Mouse (Mus musculus): ENCODE measurements around the gene Adgrl1. TPM values are rescaled to one million over a fixed set of nuclear protein-coding genes. Genes with fewer than 3 reads are reported as not detected.
A peak's percentile ranks its signal among the peaks of the same experiment; 100 is the strongest.

Gene Adgrl1
- polyA plus RNA-seq, 1 experiment: 327 TPM

GRCm38 (mm10) chr8:83956789-83957188 is 56.9 kb downstream of the Adgrl1 start:
- TF ChIP-seq CTCF (IDR thresholded peaks at IDR 0.05; ENCODE audit: borderline replicate concordance, extremely low read depth, insufficient read depth, insufficient read length): peak; percentile 24; the same call in 1 of the 2 replicates
- no peak for TF ChIP-seq POLR2A (IDR thresholded peaks at IDR 0.05; ENCODE audit: borderline replicate concordance, extremely low read depth, insufficient read depth, insufficient read length, poor library complexity, severe bottlenecking)
- peak; percentile 25 for DNase-seq (ENCODE audit: low read depth)

- no peak for DNase-seq (ENCODE audit: low read depth)
- no peak for TF ChIP-seq POLR2A (IDR thresholded peaks at IDR 0.05; ENCODE audit: borderline replicate concordance, extremely low read depth, insufficient read depth, insufficient read length, poor library complexity, severe bottlenecking)
- TF ChIP-seq CTCF (IDR thresholded peaks at IDR 0.05; ENCODE audit: borderline replicate concordance, extremely low read depth, insufficient read depth, insufficient read length): no peak
Measured at GRCm38 (mm10) chr8:83964015-83964765, 64.3 kb downstream of the Adgrl1 start.

DNA sequence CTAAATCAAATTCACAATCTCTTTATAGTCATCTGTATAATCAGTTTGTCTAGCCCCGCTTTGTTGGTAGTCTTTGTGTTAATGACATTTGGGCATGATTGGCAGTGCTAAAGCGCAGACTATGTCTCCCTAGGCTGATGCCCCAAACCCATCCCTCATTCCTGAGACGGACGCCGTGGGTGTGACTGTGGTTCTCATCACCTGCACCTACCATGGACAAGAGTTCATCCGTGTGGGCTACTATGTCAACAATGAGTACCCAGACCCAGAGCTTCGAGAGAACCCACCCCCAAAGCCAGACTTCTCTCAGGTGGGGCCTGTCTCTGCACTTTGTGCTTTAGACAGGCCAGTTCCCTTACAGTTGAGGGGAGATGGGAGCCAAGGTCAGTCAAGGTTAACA is 67.8 kb downstream of the Adgrl1 start:
- TF ChIP-seq POLR2A (IDR thresholded peaks at IDR 0.05; ENCODE audit: borderline replicate concordance, extremely low read depth, insufficient read depth, insufficient read length, poor library complexity, severe bottlenecking) (no peak), CTCF (IDR thresholded peaks at IDR 0.05; ENCODE audit: borderline replicate concordance, extremely low read depth, insufficient read depth, insufficient read length) (no peak)
- DNase-seq (ENCODE audit: low read depth): no peak

DNA sequence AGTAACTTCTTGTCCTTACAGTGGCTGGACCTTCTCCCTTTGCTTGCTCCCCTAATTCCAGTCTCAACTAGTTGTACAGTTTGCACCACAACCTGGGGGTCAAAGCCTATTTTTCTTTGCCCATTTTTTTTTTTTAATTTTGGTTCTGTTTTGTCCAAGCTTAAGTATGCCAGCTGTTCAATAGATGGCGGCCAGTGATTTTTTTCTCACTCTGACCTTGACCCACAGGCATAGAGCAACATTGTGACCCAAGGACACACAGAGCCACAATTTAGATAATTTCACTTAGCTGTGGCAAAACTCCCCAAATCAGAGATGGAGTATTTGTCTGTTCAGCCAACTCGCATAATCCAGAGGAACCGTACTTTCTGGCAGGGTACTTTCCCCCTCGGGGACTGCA is 71.2 kb downstream of the Adgrl1 start:
- no peak for DNase-seq (ENCODE audit: low read depth)
- TF ChIP-seq POLR2A (IDR thresholded peaks at IDR 0.05; ENCODE audit: borderline replicate concordance, extremely low read depth, insufficient read depth, insufficient read length, poor library complexity, severe bottlenecking) (no peak), CTCF (IDR thresholded peaks at IDR 0.05; ENCODE audit: borderline replicate concordance, extremely low read depth, insufficient read depth, insufficient read length) (no peak)

- TF ChIP-seq CTCF (IDR thresholded peaks at IDR 0.05; ENCODE audit: borderline replicate concordance, extremely low read depth, insufficient read depth, insufficient read length) (no peak), POLR2A (IDR thresholded peaks at IDR 0.05; ENCODE audit: borderline replicate concordance, extremely low read depth, insufficient read depth, insufficient read length, poor library complexity, severe bottlenecking) (no peak)
- DNase-seq (ENCODE audit: low read depth): no peak
Measured at GRCm38 (mm10) chr8:83971661-83972060, 71.8 kb downstream of the Adgrl1 start.

- peak; percentile 100 for DNase-seq (ENCODE audit: low read depth)
- peak; percentile 86 for TF ChIP-seq POLR2A (IDR thresholded peaks at IDR 0.05; ENCODE audit: borderline replicate concordance, extremely low read depth, insufficient read depth, insufficient read length, poor library complexity, severe bottlenecking)
- no peak for TF ChIP-seq CTCF (IDR thresholded peaks at IDR 0.05; ENCODE audit: borderline replicate concordance, extremely low read depth, insufficient read depth, insufficient read length)
Measured at GRCm38 (mm10) chr8:83972150-83973120, 72.5 kb downstream of the Adgrl1 start, which contains the start of gene Prkaca. Gene Prkaca, plus strand, starts transcription at chr8:83972993.

GRCm38 (mm10) chr8:83973161-83974031 is 73.5 kb downstream of the Adgrl1 start:
- DNase-seq (ENCODE audit: low read depth): peak; percentile 32

DNA sequence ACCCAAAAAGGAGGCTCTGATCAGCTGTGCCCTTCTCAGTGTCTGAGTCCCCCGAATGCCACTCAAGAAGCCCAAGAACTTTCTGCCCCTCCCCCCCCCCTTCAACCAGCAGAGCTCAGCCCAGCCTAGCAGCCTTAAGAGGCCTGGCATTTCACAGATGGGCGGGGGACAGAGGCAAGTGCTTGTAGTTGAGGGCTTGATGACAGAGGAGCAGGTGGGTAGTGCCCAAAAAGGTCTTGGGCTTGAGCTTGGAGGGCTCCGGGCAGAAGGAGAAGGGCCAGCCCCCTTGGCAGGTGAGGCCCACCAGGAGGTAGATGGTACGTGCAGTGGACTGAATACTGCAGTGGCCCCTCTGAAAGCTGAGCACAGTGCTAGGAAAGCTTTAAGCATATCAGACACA is 74.6 kb downstream of the Adgrl1 start:
- no peak for DNase-seq (ENCODE audit: low read depth)

More at GRCm38 (mm10) chr8:83973161-83974031, 73.5 kb downstream of the Adgrl1 start:
- TF ChIP-seq CTCF (IDR thresholded peaks at IDR 0.05; ENCODE audit: borderline replicate concordance, extremely low read depth, insufficient read depth, insufficient read length) (no peak), POLR2A (IDR thresholded peaks at IDR 0.05; ENCODE audit: borderline replicate concordance, extremely low read depth, insufficient read depth, insufficient read length, poor library complexity, severe bottlenecking) (no peak)

GRCm38 (mm10) chr8:83976101-83976630 is 76.3 kb downstream of the Adgrl1 start:
- TF ChIP-seq POLR2A (IDR thresholded peaks at IDR 0.05; ENCODE audit: borderline replicate concordance, extremely low read depth, insufficient read depth, insufficient read length, poor library complexity, severe bottlenecking): no peak
- TF ChIP-seq CTCF (IDR thresholded peaks at IDR 0.05; ENCODE audit: borderline replicate concordance, extremely low read depth, insufficient read depth, insufficient read length): no peak
- DNase-seq (ENCODE audit: low read depth): no peak

More for the DNA sequence above, 74.6 kb downstream of the Adgrl1 start:
- TF ChIP-seq POLR2A (IDR thresholded peaks at IDR 0.05; ENCODE audit: borderline replicate concordance, extremely low read depth, insufficient read depth, insufficient read length, poor library complexity, severe bottlenecking): no peak
- no peak for TF ChIP-seq CTCF (IDR thresholded peaks at IDR 0.05; ENCODE audit: borderline replicate concordance, extremely low read depth, insufficient read depth, insufficient read length)

GRCm38 (mm10) chr8:83976779-83977350 is 77.0 kb downstream of the Adgrl1 start:
- no peak for DNase-seq (ENCODE audit: low read depth)

More at GRCm38 (mm10) chr8:83976779-83977350, 77.0 kb downstream of the Adgrl1 start:
- TF ChIP-seq CTCF (IDR thresholded peaks at IDR 0.05; ENCODE audit: borderline replicate concordance, extremely low read depth, insufficient read depth, insufficient read length) (no peak), POLR2A (IDR thresholded peaks at IDR 0.05; ENCODE audit: borderline replicate concordance, extremely low read depth, insufficient read depth, insufficient read length, poor library complexity, severe bottlenecking) (no peak)

Measured in brain, embryonic 14.5 days (tissue).